Mouse (Mus musculus): ENCODE data around the gene Mia.

Mia gene

DNA sequence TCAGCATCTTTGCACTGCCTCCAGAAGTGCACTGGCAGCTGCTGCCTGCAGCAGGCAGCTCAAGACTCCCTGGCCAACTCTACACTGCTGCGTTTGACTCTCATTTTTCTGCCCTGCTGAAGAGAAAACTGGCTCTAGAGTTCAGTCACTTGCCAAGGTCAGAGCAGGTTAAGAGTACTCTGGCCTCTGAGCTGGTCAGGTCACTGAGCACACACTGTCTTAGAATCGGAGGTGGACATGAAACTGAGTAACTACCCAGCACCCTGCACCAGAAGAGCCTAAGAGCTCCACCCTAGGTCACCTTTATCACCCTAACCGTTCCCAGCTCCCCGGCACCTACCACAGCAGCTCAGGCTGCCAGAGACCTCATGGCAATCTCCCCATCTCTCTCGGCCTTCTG is 5.0 kb upstream of the Mia start:
- no peak for DNase-seq (ENCODE audit: low spot score in 2 of 2)

DNA sequence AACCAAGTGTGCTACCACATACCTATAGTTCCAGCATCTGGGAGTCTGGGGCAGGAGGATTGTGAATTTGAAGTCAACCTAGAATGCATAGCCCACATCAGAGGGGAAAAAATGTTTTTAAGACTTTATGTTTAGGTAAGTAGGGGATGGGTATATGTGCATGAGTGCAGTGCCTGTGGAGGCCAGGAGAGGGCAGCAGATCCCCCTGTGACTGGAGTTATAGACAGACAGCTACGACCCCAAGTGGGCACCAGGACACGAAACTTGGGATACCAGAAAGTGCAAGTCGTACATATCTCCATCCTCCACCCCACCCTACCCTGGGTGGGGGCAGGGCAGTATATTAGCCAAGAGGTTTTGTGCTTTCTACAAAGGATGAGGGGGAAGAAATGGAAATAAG is 4.0 kb upstream of the Mia start:
- DNase-seq (ENCODE audit: low spot score in 2 of 2): peak in 1 of 2 experiments; percentile 66

- DNase-seq (ENCODE audit: low spot score in 2 of 2): no peak
These were observed 1.5 kb upstream of the Mia start for GRCm38 (mm10) chr7:27182498-27182897.

DNA sequence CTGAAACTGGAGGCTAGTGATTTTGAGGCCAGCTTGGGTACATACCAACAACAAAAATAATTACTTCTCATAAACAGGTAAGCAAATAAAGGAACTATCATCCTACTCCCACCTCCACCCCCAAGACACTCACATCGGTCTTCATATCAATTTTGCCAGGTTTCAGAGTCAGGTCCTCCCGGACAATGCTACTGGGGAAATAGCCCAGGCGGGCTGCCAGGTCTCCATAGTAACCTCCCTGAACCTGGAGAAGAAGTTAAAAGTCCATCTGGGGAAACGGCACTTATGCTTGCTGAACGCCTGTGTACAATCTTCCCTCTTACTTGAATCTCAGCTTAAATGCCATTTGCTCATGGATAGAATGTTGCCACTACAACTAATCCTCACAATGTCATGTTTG is 921 bp downstream of the Mia start:
- DNase-seq (ENCODE audit: low spot score in 2 of 2): no peak

DNA sequence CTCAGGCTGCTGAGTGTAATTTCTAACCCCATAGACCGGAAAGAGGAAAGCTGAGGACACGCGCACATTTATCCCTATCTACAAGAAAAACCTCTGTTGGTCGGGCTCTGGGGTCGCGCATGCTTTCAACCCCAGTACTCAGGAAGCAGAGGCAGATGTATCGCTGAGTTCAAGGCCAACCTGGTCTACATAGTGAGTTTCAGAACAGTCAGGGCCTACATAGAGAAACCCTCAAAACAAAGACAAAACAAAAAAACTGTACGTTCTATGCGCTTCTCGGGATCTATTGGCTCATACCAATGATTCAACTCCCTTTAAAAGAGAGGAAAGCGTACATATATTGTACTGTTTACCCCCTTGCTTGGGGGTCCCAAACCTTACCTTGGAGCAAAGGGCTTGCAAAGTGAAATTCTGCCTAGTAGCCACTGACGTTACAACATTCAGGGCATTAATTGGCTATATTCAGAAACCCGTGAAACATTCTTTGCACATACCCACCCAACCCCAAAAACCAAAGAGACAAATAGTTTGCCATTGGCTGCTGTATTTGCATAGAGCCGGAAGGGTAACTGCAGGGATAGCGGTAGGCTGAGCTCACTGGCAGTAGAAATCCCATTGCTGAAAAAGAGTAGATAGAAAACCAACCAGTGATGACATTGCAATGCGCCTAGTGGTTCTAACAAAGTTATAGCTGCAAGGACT is 1.6 kb downstream of the Mia start:
- DNase-seq (ENCODE audit: low spot score in 2 of 2): no peak

DNA sequence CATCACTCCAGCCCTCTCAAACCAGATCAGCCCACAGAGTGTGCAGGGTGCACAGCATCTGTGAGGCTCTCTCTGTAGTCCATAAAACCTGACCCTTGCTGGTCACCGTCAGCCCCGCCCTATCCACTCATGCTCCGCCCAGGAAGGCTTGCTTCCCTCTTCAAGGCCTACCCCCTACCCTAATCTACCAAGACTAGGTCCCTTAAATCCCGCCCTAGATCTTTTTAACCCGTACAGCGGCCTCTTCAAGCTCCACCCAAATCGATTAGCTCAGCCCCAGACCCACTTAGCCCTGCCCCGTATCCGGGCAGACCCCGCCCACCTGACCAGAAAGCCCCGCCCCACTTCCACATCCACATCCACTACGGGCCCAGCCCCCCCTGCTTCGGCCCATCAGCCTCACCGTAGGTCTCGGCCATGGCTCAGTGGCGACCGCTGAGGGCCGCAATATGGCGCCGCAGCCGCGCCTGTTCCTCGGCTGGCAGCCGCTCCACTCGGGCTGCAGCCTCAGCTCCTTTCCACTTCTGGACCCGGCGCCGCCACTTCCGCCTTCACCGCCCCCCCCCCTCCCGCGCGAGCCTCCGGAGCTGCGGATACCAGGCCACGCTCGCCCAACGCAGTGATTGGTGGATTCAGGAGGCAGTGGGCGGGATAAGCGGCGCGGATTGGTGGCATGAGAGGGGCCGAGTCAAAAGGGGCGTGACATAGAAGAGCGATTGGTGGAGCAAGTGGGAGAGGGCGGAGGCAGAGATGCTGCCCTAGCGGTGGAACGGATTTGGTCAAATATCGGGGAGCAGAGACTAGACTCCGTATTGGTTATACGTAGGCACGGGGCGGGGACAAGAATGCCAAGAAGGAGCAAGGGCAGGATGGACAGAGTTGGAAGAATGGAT is 2.4 kb downstream of the Mia start, which contains the start of gene Rab4b:
Gene Rab4b, minus strand, starts transcription at position 573 of the 893 bp plus-strand sequence.
- DNase-seq (ENCODE audit: low spot score in 2 of 2): peak; percentile 98 to 99

GRCm38 (mm10) chr7:27177942-27178323 is 3.0 kb downstream of the Mia start:
- no peak for DNase-seq (ENCODE audit: low spot score in 2 of 2)

GRCm38 (mm10) chr7:27174896-27175295 is 6.1 kb downstream of the Mia start:
- no peak for DNase-seq (ENCODE audit: low spot score in 2 of 2)

GRCm38 (mm10) chr7:27174496-27174895 is 6.5 kb downstream of the Mia start:
- no peak for DNase-seq (ENCODE audit: low spot score in 2 of 2)

DNA sequence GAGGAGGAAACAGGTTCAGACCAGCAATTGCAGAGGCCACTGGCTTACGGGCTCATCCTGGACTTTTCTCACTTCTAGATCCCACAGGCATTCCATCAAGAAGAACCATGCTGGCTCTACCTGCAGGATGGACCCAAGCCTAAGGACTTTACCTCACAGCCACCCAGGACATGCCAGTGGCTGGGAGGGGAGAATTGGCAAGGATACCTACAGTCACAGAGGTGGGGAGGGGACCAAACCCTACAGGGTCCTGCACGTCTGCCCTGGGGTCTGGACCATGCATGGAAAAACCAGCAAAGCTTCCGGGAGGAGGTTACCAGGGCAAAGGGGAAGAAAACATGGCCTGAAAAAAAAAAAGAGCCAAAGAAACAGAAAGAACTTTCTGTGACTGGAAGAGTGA is 10.0 kb downstream of the Mia start:
- DNase-seq (ENCODE audit: low spot score in 2 of 2): no peak

GRCm38 (mm10) chr7:27168371-27168770 is 12.6 kb downstream of the Mia start:
- no peak for DNase-seq (ENCODE audit: low spot score in 2 of 2)

DNA sequence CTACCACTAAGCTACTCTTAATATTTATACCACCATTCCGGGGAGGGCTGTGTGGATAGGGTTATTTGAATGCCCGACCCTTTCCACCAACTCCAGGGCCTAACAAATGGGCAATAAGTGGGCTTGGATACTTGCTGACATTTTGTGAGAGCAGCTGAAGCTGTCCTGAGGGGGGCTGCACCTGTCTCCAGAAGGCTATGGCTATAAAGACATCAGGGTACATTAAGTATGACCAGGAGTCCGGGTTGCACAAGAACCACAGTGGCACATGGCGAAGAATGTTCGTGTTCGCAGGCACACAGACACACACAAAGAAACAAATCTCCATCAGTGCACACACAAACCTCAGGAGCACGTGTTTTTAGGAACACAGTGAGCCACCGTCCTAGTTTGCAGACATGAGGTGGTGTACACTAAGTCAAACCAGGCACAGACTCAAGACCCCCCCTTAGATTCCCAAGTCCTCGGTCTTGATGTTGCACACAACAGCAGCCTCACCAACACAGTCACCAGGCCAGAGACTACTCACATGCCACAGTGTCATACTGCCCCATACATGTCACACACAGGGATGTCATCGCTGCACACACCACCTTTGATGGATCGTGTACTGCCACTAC is 13.4 kb downstream of the Mia start:
- no peak for DNase-seq (ENCODE audit: low spot score in 2 of 2)

DNA sequence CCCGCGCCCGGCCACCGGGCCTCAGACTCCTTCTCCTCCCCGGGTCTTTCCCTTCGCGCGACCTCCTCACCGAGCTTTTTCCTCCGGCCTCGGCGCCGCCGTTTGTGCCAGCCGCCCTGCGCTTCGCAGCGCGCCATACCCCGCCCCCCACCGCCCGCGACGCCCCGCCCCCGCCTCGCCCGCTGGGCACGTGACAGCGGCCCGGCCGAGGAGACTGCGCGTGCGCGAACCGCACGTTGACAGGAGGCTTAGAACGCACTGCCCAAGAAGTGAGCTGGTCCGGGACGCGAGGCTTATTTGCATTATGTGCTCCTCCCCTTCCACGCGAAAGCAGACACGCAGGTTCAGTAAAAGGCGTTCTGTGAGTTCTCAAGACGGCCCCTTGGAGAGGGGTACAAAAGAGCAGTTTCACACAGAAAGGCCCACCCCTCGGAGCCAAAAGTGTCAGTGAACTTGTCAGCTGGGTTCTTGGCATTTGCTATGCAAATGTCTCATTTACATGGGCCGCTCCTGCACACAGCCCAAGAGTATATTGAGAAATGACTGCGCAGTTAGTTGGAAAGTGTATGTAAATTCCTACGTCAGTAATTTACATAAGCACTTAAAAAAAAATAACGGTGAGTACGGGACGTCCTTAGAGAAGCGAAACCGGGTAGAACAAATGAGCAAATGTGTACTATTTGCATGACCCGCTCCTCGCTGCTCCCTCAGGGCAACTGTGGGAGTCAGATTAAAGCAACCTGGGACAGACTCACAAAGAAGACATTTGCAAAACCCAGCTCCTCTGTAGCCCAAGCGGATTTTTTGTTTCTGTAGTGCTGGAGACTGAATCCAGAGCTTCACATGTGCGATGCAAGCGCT is 14.1 kb downstream of the Mia start, which contains the start of gene Egln2:
Gene Egln2, minus strand, starts transcription at position 189 of the 861 bp plus-strand sequence.
- peak; percentile 91 to 97 for DNase-seq (ENCODE audit: low spot score in 2 of 2)

GRCm38 (mm10) chr7:27166229-27166613 is 14.7 kb downstream of the Mia start:
- DNase-seq (ENCODE audit: low spot score in 2 of 2): peak in 1 of 2 experiments; percentile 88

- DNase-seq (ENCODE audit: low spot score in 2 of 2): no peak
These were observed 15.3 kb downstream of the Mia start for GRCm38 (mm10) chr7:27165696-27166095.

GRCm38 (mm10) chr7:27165007-27165655 is 15.8 kb downstream of the Mia start:
- no peak for DNase-seq (ENCODE audit: low spot score in 2 of 2)

DNA sequence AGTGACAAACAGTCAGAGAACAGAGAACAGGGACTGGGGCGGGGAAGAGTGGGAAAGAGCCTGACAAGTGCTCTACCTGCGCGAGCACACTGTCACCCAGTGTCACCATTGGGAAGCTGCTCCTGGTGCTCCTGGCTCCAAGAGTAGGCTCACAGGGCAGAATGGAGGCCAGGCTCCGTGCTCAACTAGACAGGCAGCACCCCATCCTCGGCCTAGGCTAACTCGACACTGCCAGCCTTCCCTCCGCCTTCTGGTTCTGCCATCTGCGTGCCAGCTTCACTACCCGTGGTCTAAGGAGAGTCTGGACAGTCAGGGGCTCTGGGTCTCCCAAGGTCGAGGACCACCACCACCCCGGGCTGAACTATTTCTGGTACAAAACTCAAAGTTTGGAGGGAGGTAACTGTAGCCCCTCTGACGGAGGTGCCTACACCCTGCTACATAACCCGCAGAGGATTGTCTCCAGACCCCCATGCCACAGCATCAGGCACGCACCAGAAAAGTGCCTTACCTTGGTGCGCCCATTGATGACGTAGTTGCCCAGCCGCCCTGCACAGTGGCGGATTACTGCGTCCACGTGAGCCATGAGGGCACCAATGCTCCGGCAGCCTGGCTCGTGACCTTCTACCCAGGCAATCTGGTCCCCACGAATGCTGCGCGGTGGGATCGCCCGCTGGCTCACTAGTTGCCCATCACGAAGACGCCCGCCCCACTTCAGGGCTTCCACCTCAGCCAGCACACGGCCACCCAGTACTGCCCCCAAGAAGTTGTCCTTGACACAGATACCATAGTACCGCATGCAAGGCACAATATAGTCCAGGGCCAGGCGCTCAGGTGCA is 16.6 kb downstream of the Mia start:
- DNase-seq (ENCODE audit: low spot score in 2 of 2): no peak

GRCm38 (mm10) chr7:27163450-27163805 is 17.5 kb downstream of the Mia start:
- no peak for DNase-seq (ENCODE audit: low spot score in 2 of 2)

DNA sequence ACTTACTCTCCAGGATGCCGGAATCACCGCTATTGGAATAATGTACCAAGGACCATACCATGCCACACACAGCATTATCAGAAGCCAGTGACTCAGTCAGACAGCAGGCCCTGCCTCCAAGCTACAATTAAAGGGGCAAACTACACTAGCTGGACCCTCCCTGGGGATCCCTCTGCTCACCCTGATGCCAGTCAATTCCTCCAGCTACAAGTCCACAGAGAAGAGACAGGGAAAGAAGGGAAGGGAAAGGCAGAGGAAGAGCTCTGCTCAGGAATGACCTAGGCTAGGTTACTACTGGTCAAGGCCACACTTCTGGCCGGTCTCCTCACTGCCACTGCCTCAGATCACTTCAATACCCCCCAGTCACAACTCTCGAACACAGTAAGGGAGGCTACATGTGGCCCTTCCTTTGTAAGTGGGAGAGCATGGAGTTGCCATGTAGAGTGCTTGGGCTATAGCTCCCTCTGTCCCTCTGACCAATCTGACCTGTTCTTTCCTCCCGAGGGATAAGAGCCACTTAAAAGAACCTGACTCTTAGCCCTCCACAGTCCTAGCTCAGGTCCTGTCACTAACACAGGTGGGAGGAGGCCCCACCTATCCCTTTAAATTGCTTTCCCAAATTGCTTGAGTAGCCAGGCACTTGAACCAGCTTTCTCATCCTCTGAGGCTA is 18.0 kb downstream of the Mia start:
- DNase-seq (ENCODE audit: low spot score in 2 of 2): no peak

GRCm38 (mm10) chr7:27161744-27162143 is 19.2 kb downstream of the Mia start:
- DNase-seq (ENCODE audit: low spot score in 2 of 2): no peak

All from spleen, postnatal 10 days (tissue).